Mouse (Mus musculus): ENCODE measurements at regions not wholly inside any gene's neighbourhood (a gene's known extent, or its start where the extent isn't known, plus 50 kb on each side); places are given as distances from the start of the nearest gene placed in this dataset.

DNA sequence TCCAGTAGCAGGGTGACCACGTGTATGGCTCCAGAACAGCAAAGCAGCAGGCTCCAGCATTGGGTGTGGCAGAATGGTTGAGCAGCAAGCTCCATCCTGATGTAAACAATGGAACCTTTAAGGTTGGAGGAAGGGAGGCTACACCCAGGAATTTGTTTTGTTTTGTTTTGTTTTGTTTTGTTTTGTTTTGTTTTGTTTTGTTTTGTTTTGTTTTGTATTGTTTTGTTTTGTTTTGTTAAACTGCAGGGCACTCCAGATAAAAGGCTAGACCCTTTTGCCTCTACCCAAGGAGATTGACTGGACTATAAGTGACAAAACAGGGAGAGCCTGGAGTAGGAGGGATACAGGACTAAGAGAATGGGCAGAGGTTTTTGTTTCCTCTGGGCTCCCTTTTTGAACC lies 647.5 kb downstream of the Kcnj3 start:
- DNase-seq, result no peak

DNA sequence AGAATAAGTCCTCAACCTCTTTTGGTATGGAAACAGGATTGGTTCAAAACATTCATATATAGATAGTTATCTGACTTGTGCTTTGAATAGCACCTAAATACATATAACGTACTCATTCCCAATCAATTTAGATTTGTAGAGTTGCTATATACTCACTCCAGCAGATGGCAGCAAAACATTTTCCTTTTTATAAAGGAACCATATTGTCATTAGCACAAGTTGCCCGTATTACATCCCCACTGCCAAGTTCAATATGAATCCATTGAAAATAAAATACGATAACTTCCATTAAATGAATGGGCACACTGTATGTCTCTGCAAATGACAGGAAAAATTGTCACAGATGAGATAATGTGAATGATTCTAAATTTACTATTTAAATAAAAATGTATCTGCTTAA lies 673.8 kb downstream of the Kcnj3 start:
- no peak for DNase-seq

GRCm38 (mm10) chr2:56109975-56110374 lies 674.2 kb downstream of the Kcnj3 start:
- no peak for DNase-seq

GRCm38 (mm10) chr2:56114469-56114868 lies 678.7 kb downstream of the Kcnj3 start:
- no peak for DNase-seq

DNA sequence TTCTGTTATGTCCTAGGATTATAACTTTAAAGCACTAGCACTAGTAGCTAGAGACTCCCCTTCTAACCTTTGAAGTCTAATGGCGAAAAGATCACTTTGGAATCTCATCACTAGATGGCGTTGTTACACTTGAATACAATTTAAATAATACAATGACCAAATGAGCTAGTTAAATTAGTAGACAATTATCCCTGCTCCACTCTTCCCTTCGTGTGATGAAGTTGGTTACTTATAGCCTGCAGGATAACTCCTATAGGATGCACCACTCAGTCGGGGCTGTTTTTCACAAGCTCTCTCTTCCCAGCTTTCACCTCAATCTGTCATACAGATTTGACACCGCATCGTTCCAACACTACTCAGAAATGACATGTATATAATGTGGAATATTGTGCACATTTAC lies 683.6 kb downstream of the Kcnj3 start:
- peak; percentile 11 for DNase-seq

DNA sequence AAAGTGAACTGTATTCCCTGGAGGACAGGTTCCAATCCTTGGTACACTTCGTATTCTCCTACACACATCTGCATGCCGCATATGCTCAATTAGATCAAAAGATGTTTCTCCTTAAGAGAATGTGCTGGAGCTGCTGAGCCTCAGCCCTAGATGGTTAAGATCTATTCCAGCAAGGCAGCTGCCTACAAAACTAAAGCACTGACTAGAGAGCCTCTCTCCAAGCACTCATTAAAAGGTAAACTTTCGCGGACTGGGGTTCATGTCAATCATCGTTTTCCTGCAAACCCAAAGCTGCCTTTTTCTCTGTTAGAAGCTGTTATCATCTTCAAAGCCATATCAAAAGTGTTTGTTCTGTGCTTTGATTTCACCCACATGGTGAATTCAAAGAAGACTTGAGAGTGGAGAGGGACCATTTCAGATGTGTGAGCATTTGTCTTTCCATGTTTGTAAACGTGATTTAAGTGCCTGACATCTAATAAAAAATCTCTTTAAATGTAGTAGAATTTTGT lies 711.4 kb downstream of the Kcnj3 start:
- DNase-seq, result no peak

DNA sequence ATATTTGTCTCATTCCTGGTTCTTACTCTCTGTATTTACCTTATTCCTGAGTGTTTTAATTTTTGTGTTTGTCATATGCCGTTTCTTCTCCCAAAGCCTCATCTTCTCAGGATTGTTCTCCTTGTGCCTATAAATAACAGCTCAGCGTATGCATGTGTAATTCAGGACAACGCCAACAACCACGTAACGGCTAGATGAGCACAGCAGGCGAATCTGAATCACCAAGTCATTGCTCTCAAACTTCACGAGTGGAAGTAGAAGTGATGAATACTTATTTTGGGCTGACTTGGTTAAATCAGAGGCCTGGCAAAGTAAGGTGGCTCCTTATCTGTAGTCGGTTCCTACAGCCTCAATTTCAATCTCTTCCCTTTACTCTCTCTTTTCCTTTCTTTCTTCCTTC lies 760.7 kb downstream of the Kcnj3 start:
- no peak for DNase-seq

DNA sequence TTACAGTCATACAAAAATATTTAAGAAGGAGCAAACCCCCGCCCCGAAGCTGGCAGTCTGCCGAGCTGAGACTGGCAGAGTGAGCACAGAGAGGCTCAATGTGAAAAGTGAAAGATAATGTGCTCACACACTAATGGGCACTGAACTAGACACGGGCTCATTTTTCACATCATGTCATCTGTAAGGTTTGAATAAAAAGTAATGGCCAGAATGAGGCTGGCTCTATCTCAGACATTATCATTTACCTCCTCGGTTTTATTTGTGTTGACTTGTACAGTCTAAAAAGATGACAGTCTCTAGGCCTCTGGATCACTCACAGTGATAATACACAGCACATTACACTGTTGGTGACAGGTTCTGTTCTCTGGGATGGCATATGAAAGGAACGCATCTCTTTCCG lies 791.7 kb downstream of the Kcnj3 start:
- DNase-seq, result no peak

- peak; percentile 3 for DNase-seq
Observed at GRCm38 (mm10) chr2:56233042-56233441, 797.3 kb downstream of the Kcnj3 start.

DNA sequence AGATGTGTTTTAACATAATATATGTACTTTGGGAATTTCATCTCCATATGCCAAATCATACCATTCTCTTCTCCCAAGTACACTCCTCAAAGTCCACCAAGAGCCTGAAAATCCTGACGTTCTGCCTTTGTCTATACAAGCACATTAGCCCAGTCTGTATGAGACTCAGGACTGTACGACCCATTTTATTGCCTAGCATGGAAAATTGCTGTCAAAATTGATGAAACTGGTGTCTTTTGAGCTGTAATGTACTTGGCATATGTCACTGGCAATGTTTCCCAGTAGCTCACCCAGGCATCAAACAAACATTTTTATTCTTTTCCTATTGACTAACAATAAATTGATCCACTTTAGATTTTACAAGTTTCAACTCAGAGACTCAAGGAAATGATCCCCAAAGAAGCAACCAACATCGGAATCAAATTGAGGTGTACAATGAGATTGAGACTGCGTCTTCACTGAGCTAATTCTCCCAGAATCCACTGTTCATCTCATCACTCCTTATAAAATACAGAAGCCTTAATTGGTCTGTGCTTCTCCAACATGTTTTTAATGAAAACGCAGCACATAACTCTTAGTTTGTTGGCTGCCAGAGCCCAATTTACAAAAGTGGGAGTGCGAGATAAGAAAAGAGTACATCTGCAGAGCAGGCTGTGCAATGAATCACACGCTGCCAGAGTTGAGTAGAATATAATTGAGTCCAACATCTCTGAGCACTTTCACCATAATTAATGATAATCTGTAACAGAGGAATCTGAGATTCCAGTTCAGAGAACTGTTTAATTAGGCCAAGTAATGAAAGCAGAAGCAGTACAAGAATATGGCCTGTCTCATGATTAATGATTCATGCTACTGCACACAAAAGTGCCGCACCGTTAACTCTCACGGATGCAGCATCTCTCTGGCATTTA lies 821.5 kb downstream of the Kcnj3 start:
- DNase-seq, result no peak

DNA sequence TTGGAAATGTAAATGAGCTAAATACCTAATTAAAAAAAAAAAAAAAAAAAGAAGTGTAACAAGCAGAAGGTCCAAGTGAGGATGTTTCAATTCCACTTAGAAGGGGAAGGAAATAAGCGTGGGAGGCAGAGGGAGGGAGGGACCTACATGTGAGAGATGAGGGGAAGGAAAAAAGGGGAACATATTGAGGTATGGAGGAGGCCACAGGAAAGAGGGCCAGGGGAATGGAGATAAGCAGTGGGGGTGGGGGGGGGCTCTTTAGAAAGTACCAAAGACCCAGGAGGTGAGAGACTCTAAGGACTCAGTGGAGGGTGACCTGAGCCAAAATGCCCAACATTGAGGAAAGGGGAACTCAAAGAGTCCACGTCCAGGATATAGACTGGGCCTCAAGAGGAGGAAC lies 818.9 kb downstream of the Nr4a2 start:
- DNase-seq, result no peak

- no peak for DNase-seq
Observed at GRCm38 (mm10) chr2:56321692-56322091, 802.1 kb downstream of the Nr4a2 start.

- DNase-seq, result no peak
Observed at GRCm38 (mm10) chr2:56322508-56322907, 801.3 kb downstream of the Nr4a2 start.

DNA sequence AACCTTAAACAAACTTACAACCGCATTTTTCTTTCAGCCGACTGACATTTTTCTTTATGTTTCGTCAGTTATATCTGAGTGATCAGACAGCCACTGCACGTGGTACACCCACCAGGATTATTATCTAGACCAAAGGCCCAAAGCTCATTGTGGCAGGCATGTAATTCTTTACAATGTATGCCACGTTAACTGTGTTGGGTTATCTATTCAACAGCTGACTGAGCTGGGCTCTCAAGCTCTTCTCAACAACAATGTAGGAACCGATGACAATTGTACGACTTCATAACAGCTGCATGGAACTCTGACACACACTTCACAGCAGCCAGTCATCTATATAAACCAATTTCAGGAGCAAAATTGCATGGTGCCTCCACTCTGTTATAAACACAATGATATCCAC lies 787.8 kb downstream of the Nr4a2 start:
- DNase-seq, result no peak

DNA sequence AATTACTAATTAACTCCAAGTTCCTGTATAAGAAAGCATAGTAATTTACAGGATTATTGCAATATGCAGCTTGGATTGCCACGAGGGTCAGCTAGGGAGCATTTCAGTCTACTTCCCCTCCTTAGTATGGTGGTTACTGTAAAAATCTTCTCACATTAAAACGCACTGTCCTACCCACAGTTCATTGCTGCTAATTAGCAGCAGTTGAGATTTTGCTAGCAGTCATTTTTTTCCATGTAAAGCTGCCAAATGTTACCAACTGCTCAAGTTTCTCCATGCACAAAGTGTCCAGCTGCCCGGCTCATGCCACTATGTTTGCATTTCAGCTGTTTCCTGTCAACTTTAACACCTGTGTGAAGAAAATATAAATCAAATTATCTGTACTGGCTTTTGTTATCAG lies 759.7 kb downstream of the Nr4a2 start:
- DNase-seq, result no peak
